Mouse (Mus musculus): Measurements from ENCODE around the gene Gnaz. TPM values are rescaled to one million over a fixed set of nuclear protein-coding genes. Genes with fewer than 3 reads are reported as not detected.
A peak's percentile ranks its signal among the peaks of the same experiment; 100 is the strongest.

The Gnaz gene
- polyA plus RNA-seq, 1 experiment: 4.6 TPM

DNA sequence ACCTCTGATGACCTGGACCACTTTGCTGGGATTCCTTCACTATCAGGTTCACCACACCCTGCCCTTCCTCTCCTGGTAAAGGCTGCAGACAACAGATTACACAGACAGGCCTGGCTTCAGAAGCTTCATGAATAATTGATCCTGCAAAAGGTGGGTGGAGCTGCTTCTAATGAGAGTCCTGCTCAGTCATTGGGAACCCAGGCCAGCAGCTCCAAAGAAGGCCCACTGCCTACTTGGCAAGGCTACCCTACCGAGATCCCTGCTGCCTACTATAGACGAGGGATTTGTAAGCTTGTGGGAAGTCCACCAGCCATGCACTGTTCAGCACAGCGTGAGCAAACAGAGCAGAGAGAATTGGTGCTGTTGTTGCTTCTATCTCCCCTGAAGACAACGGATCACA, 89.3 kb downstream of the Gnaz start:
- WGBS: 48% methylated on average over 4 of the region's 4 CpGs
- TF ChIP-seq POLR2A (IDR thresholded peaks at IDR 0.05; ENCODE audit: borderline replicate concordance, extremely low read depth, low read depth, low read length) (no peak), CTCF (IDR thresholded peaks at IDR 0.05; ENCODE audit: insufficient read depth, low read length) (no peak)

DNA sequence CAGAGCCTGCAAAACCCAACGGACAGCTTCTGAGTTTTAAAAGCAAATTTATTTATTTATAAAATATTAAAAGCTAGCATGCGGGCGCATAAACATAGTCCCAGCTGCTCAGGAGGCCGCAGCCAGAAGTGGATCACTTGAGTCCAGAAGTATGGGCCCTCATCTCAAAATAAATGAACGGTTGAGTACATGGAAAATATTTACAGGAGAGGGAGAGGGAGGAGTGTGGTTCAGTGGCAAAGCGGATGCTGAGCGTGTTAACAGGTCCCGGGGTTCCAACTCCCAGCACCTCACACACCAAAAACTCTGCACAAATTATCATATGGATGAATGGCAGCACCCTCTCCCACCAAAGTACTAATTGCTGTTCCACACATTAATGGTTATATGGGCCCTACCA, 91.4 kb downstream of the Gnaz start:
- DNase-seq: peak; percentile 46
- TF ChIP-seq CTCF (IDR thresholded peaks at IDR 0.05; ENCODE audit: insufficient read depth, low read length) (no peak), POLR2A (IDR thresholded peaks at IDR 0.05; ENCODE audit: borderline replicate concordance, extremely low read depth, low read depth, low read length) (no peak)
- Histone ChIP-seq H3K4me1 (ENCODE audit: control insufficient read depth, insufficient read depth, low read length) (peaks cover 11% of the 10 kb centered on the region), H3K4me3 (replicated peaks; ENCODE audit: extremely low read depth, low read depth, low read length) (no peak overlapping the region)
- whole genome bisulfite sequencing: 60% methylated on average over 8 of the region's 8 CpGs

More for the DNA sequence above, 89.3 kb downstream of the Gnaz start:
- H3K4me3 ChIP-seq (replicated peaks; ENCODE audit: extremely low read depth, low read depth, low read length): no peak overlapping the region
- DNase-seq: no peak
- H3K4me1 ChIP-seq (ENCODE audit: control insufficient read depth, insufficient read depth, low read length): 0 out of 2 replicates have a peak, but pooled peaks cover 2% of the 10 kb centered on the region

DNA sequence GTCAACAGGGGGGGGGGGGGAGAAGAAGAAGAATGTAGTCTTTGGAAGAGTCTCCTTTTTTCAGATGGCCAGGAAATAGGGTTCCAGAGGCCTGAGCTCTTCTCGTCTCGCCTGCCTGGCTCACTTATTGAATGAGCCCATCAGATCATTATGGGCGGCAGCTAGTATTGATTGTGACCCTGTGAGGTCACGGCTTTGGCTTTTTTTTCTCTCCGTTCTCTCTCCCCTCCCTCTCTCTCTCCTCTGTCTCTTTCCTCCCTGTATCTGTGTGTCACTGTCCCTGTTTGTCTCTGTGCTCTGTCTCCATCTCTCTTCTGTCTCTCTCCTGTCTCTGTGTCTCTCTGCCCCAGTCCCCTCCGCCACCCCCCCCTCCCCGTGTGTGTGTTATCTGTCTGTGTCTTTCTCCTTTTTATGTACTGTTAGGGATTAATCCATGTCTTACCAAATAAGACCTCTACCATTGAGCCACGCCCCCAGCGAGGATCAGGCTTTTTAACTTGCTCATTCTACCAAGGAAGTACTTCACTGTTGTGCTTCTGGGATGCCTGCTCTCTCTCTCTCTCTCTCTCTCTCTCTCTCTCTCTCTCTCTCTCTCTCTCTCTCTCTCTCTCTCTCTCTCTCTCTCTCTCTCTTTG, 91.9 kb downstream of the Gnaz start:
- Histone ChIP-seq H3K4me3 (replicated peaks; ENCODE audit: extremely low read depth, low read depth, low read length) (no peak overlapping the region), H3K4me1 (ENCODE audit: control insufficient read depth, insufficient read depth, low read length) (peaks cover 14% of the 10 kb centered on the region)
- TF ChIP-seq POLR2A (IDR thresholded peaks at IDR 0.05; ENCODE audit: borderline replicate concordance, extremely low read depth, low read depth, low read length): no peak
- no peak for TF ChIP-seq CTCF (IDR thresholded peaks at IDR 0.05; ENCODE audit: insufficient read depth, low read length)
- no peak for DNase-seq
- WGBS: 41% methylated on average over 9 of the region's 9 CpGs

DNA sequence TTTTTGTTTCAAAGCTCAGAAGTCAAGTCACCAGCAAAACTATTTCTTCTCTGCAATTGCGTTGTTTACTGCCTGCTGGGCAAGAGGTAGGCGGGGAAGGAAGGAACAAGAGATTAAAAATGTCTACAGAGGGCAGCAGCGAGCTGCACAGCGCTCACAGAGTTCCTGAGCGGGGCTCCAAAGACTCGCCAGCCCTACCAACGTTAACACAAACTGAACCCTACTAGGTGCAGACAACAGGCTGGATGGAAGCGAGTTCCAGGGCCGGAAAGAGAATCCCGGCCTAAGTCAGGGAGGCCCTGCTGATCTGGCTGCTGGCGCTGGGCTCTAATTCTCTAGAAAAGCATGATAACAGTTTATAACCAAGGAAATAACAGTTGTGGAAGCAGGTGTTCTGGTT, 92.4 kb downstream of the Gnaz start:
- peaks cover 14% of the 10 kb centered on the region for H3K4me1 ChIP-seq (ENCODE audit: control insufficient read depth, insufficient read depth, low read length)
- H3K4me3 ChIP-seq (replicated peaks; ENCODE audit: extremely low read depth, low read depth, low read length): no peak overlapping the region
- TF ChIP-seq CTCF (IDR thresholded peaks at IDR 0.05; ENCODE audit: insufficient read depth, low read length): peak; percentile 88
- no peak for TF ChIP-seq POLR2A (IDR thresholded peaks at IDR 0.05; ENCODE audit: borderline replicate concordance, extremely low read depth, low read depth, low read length)
- DNase-seq: peak; percentile 70
- WGBS: under 1% methylated on average over 11 of the region's 11 CpGs

DNA sequence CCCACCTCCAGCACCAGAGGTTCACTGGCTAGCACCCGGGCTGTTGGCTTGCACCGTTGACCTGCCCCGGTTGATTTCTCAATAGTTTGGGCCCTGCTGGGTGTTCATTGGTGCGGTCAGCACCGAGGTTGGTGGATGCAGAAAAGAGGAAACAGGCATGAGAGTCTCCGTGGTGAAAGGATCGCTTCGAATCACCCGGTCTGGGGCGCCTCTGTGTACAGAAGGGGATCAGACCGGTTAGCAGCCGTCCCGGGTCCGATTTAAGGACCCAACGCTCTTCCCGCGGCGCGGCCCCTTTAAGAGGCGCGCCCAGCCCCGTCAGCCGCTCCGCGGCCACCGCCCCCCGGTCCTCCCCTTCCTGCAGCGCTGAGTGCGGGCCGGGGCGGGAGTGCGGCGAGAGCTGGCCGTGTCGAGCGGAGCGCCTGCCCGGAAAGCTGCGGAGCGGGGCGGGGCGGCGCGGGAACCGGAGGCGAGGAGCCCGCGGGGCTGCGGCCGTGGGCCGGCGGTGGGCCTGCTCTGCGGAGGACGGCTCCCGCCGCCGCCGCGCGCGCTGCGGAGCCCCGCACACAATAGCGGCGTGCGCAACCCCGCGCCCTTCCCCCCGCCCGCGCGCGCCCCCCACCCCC, 93.4 kb downstream of the Gnaz start, which contains the start of gene Bcr:
Bcr (plus strand) TSS at position 376 of the 626 bp plus-strand sequence.
- peak within 1 kb of the TSS; percentile 75 for H3K4me3 ChIP-seq (replicated peaks; ENCODE audit: extremely low read depth, low read depth, low read length)
- peak; percentile 81 for DNase-seq
- 1% methylated on average over 73 of the region's 73 CpGs for WGBS
- TF ChIP-seq CTCF (IDR thresholded peaks at IDR 0.05; ENCODE audit: insufficient read depth, low read length) (no peak), POLR2A (IDR thresholded peaks at IDR 0.05; ENCODE audit: borderline replicate concordance, extremely low read depth, low read depth, low read length) (peak; percentile 67; the same call in 1 of the 2 replicates)
- peaks cover 12% of the 10 kb centered on the region for H3K4me1 ChIP-seq (ENCODE audit: control insufficient read depth, insufficient read depth, low read length)

DNA sequence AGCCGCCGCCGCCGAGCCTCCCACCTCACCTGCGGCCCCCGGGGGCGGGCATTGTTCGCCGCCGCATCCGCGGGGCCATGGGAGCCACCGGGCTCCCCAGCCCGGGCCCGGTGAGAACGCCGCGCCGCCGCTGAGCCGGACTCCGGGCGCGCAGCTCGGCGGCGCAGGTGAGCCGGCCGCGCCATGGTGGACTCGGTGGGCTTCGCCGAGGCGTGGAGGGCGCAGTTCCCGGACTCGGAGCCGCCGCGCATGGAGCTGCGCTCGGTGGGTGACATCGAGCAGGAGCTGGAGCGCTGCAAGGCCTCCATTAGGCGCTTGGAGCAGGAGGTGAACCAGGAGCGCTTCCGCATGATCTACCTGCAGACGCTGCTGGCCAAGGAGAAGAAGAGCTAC, 93.9 kb downstream of the Gnaz start:
- TF ChIP-seq POLR2A (IDR thresholded peaks at IDR 0.05; ENCODE audit: borderline replicate concordance, extremely low read depth, low read depth, low read length) (no peak), CTCF (IDR thresholded peaks at IDR 0.05; ENCODE audit: insufficient read depth, low read length) (no peak)
- DNase-seq: peak; percentile 44
- Histone ChIP-seq H3K4me3 (replicated peaks; ENCODE audit: extremely low read depth, low read depth, low read length) (peak overlapping the region; percentile 75), H3K4me1 (ENCODE audit: control insufficient read depth, insufficient read depth, low read length) (peaks cover 16% of the 10 kb centered on the region)
- WGBS: under 1% methylated on average over 48 of the region's 48 CpGs

DNA sequence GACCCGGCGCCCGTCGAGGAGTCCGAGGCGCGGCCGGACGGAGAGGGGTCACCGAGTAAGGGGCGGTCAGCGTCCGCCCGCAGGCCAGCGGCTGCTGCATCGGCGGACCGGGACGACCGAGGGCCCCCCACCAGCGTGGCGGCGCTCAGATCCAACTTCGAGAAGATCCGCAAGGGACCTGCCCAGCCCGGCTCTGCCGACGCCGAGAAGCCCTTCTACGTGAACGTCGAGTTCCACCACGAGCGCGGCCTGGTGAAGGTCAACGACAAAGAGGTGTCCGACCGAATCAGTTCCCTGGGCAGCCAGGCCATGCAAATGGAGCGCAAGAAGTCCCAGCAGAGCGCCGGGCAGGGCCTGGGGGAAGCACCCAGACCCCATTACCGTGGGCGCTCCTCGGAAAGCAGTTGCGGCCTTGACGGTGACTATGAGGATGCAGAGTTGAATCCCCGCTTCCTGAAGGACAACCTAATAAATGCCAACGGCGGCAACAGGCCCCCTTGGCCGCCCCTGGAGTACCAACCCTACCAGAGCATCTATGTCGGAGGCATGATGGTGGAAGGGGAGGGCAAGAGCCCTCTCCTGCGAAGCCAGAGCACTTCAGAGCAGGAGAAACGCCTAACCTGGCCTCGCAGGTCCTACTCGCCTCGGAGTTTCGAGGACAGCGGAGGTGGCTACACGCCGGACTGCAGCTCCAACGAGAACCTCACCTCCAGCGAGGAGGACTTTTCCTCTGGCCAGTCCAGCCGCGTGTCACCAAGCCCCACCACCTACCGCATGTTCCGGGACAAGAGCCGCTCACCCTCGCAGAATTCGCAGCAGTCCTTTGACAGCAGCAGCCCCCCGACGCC, 94.6 kb downstream of the Gnaz start:
- Histone ChIP-seq H3K4me1 (ENCODE audit: control insufficient read depth, insufficient read depth, low read length) (peaks cover 17% of the 10 kb centered on the region), H3K4me3 (replicated peaks; ENCODE audit: extremely low read depth, low read depth, low read length) (peak overlapping the region; percentile 75)
- WGBS: 8% methylated on average over 71 of the region's 71 CpGs
- DNase-seq: peak; percentile 47
- TF ChIP-seq POLR2A (IDR thresholded peaks at IDR 0.05; ENCODE audit: borderline replicate concordance, extremely low read depth, low read depth, low read length): no peak
- no peak for TF ChIP-seq CTCF (IDR thresholded peaks at IDR 0.05; ENCODE audit: insufficient read depth, low read length)

DNA sequence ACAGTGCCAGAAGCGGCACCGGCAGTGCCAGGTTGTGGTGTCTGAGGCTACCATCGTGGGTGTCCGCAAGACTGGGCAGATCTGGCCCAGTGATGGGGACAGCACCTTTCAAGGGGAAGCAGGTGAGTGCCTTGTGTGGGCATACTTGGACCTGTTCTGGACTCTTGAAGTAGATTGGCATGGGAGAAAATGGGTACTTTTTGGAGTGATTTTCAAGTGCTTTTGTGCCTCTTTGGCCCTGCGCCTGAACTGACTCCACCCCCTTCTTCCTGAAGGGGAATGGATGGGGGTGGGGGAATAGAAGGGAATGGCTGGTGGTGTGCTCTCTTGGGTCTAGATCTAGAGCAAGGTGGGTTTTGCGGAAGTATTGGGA, 95.2 kb downstream of the Gnaz start:
- Histone ChIP-seq H3K4me3 (replicated peaks; ENCODE audit: extremely low read depth, low read depth, low read length) (peak overlapping the region; percentile 75), H3K4me1 (ENCODE audit: control insufficient read depth, insufficient read depth, low read length) (peaks cover 19% of the 10 kb centered on the region)
- TF ChIP-seq CTCF (IDR thresholded peaks at IDR 0.05; ENCODE audit: insufficient read depth, low read length): no peak
- peak; percentile 29; the same call in 1 of the 2 replicates for TF ChIP-seq POLR2A (IDR thresholded peaks at IDR 0.05; ENCODE audit: borderline replicate concordance, extremely low read depth, low read depth, low read length)

DNA sequence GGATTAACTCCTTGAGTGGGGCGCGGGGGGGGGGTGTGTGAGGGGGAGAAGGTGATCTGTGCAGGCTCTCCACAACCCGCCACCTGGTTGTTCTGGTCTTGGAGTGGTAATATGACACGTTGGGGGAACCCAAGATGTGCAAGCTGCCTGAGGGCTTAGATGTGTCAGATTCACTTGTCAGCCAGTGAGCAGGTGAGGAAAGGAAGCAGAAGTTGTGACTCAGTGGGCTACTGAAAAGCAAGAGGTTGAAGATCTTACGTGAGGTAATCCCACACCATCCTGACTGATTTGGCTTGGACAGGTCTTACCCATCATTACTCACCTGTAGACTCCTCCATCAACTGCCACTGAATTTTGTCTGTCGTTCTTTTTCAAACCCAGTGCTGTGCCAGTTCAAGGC, 95.6 kb downstream of the Gnaz start:
- DNase-seq: no peak
- TF ChIP-seq CTCF (IDR thresholded peaks at IDR 0.05; ENCODE audit: insufficient read depth, low read length): no peak
- 39% methylated on average over 6 of the region's 6 CpGs for WGBS
- Histone ChIP-seq H3K4me3 (replicated peaks; ENCODE audit: extremely low read depth, low read depth, low read length) (peak overlapping the region; percentile 75), H3K4me1 (ENCODE audit: control insufficient read depth, insufficient read depth, low read length) (peaks cover 19% of the 10 kb centered on the region)

More for the DNA sequence above, 95.2 kb downstream of the Gnaz start:
- peak; percentile 82 for DNase-seq
- WGBS: 19% methylated on average over 6 of the region's 6 CpGs

Data from lung, adult 2 months (tissue).